Mouse (Mus musculus) heart, adult 2 months (tissue): ENCODE measurements around the gene Pla2g4c. TPM values are rescaled to one million over a fixed set of nuclear protein-coding genes. Genes with fewer than 3 reads are reported as not detected.
A peak's percentile ranks its signal among the peaks of the same experiment; 100 is the strongest.

ENCODE experiments used
- DNase-seq, 2 experiments: peaks; one replicate each; pipeline ENCODE4 v3.0.0; 2021
- H3K27ac ChIP-seq: fragments of 200-600 bp; 2 replicates; pipeline ENCODE4 v1.8.1; 2022
- H3K27me3 ChIP-seq: fragments of 200-500 bp; 2 replicates; pipeline ENCODE4 v1.6.1; 2012; ENCODE audit warnings: mild to moderate bottlenecking, low read length, inconsistent platforms, mixed read lengths; ENCODE audit not compliant: control insufficient read depth, insufficient read depth
- H3K36me3 ChIP-seq: fragments of 200-500 bp; 2 replicates; pipeline ENCODE4 v1.6.1; 2012; ENCODE audit warnings: low read length, inconsistent platforms; ENCODE audit not compliant: control insufficient read depth, insufficient read depth
- H3K4me1 ChIP-seq: fragments of 200-500 bp; 2 replicates; pipeline ENCODE4 v1.6.1; 2011; ENCODE audit warnings: low read length; ENCODE audit not compliant: control insufficient read depth, insufficient read depth
- H3K4me3 ChIP-seq: fragments of 200-600 bp; 2 replicates; pipeline ENCODE4 v1.8.1; 2022
- H3K79me2 ChIP-seq: fragments of 200-500 bp; replicated peaks from 2 replicates; pipeline ENCODE4 v1.6.1; 2012; ENCODE audit warnings: mild to moderate bottlenecking, inconsistent platforms, low read length, moderate library complexity, mixed read lengths; ENCODE audit not compliant: control insufficient read depth, insufficient read depth
- H3K9ac ChIP-seq: fragments of 200-500 bp; 2 replicates; pipeline ENCODE4 v1.6.1; 2012; ENCODE audit warnings: low read depth, mild to moderate bottlenecking, control low read depth, inconsistent platforms, low read length, mixed read lengths
- CTCF ChIP-seq: fragments of 200-600 bp; IDR thresholded peaks from 2 replicates; pipeline ENCODE4 v1.8.1; 2022; ENCODE audit warnings: antibody characterized with exemption, mild to moderate bottlenecking, moderate library complexity
- EP300 ChIP-seq: fragments of 200-500 bp; IDR thresholded peaks from 2 replicates; pipeline ENCODE4 v1.6.1; 2011; ENCODE audit warnings: low read depth, low read length, control low read depth; ENCODE audit not compliant: insufficient read depth
- POLR2A ChIP-seq: fragments of 200-500 bp; IDR thresholded peaks from 2 replicates; pipeline ENCODE4 v1.6.1; 2011; ENCODE audit warnings: mild to moderate bottlenecking, low read depth, low read length, control low read depth; ENCODE audit not compliant: insufficient read depth
- WGBS: fragments of 180-500 bp; shearing (Covaris S2); methylation state at CpG from one replicate; pipeline ENCODE4 v1.1.7; 2018; 5-methylcytosine and 5-hydroxymethylcytosine counted together
- intact Hi-C: fragments of 180-260 bp; cut with DNase I; formaldehyde crosslinking; loops from one replicate; pipeline ENCODE4 v1.15.1; 2025
- polyA plus RNA-seq: library from polyadenylated mRNA; depleted of rRNA; stranded (reverse); fragments of >200 nt; gene quantifications from 2 replicates; pipeline ENCODE4 v1.2.3, GENCODE M21; 2012
- total RNA-seq, 2 experiments: library from RNA; stranded (reverse); gene quantifications; 2 replicates each; pipeline ENCODE4 v1.2.3; 2021

Pla2g4c gene
- total and polyA plus RNA-seq, 3 experiments: 0.04 TPM; not detected in 2

DNA sequence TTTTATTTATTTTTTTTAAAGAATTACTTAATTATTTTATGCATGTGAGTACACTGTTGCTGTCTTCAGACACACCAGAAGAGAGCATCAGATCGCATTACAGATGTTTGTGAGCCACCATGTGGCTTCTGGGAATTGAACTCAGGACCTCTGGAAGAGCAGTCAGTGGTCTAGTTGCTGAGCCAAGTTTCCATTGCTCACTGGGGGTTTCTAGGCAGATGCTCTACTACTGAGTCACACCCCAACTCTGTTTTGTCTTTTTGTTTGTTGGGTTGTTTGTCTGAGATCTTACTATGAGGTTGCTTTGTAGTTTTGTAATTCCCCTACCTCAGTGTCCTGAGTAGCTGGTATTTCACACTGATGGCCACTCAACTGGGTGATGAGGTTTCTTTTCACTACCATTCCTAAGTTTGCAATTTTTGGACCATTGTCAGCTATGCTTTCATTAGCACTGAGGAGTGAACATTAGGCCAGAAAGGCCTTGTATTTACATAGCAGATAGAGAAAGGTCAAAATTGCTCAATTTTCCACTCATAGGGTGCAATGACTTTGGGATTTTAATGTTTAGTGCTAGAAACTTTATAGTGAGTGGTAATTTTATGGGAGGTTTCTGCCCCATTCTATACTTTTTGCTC is 34.3 kb upstream of the Pla2g4c start:
- intact Hi-C loops: no loop called here
- H3K36me3 ChIP-seq: no peaks in the 10 kb centered on the region

DNA sequence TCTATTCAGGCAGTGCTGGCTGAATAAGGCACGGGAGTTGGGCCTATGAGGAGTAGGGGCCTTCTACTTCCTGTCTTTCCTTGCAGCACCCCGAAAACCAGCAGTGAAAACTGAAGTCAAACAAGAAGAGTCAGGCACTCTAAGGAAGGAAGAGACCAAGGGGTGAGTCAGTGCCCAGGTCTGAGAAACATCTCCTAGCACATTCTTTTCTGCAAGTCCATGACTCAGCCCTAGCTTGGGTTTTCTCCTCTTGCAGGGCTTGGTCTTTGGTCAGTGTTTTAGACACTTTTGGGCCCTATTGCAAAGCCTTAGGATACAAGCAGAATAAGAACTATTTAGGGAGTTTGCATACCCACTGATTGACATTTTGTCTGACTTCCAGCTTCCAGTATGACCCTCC is 33.1 kb upstream of the Pla2g4c start:
- H3K27ac ChIP-seq: no peak overlapping the region
- no peak for DNase-seq
- H3K4me3 ChIP-seq: no peak overlapping the region
- no peaks in the 10 kb centered on the region for H3K27me3 ChIP-seq
- no peaks in the 10 kb centered on the region for H3K4me1 ChIP-seq
- H3K36me3 ChIP-seq: no peaks in the 10 kb centered on the region
- no peak overlapping the region for H3K9ac ChIP-seq
- no peaks in the 10 kb centered on the region for H3K79me2 ChIP-seq
- intact Hi-C loops: no loop called here
- TF ChIP-seq CTCF: no peak
- WGBS: 87% methylated on average over 2 of the region's 2 CpGs

More for the DNA sequence above, 34.3 kb upstream of the Pla2g4c start:
- TF ChIP-seq EP300: no peak
- TF ChIP-seq CTCF: no peak
- TF ChIP-seq POLR2A: no peak
- H3K4me1 ChIP-seq: no peaks in the 10 kb centered on the region
- no peaks in the 10 kb centered on the region for H3K27me3 ChIP-seq
- H3K79me2 ChIP-seq: no peaks in the 10 kb centered on the region
- no peak overlapping the region for H3K4me3 ChIP-seq
- H3K9ac ChIP-seq: no peak overlapping the region
- WGBS: 81% methylated on average over 1 of the region's 1 CpGs
- no peak overlapping the region for H3K27ac ChIP-seq
- DNase-seq: no peak

GRCm38 (mm10) chr7:13293878-13294855 is 30.3 kb upstream of the Pla2g4c start:
- WGBS: 69% methylated on average over 11 of the region's 11 CpGs
- no peaks in the 10 kb centered on the region for H3K36me3 ChIP-seq

DNA sequence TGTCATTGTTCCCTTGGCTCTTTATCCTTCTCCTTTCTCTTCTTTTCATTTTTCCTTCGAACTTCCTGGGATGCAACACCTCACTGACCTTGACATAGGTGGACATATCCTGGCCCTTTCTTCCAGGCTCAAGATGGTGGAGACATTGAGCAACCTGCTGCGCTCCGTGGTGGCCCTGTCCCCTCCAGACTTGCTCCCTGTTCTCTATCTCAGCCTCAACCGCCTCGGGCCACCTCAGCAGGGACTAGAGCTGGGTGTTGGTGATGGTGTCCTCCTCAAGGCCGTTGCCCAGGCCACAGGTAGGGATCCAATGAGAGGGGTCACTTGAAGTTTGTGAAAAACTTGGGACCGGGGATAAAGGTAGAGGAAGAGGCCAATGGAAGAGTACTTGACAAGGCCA is 29.2 kb upstream of the Pla2g4c start:
- TF ChIP-seq EP300 (no peak), POLR2A (no peak), CTCF (no peak)
- intact Hi-C loops: no loop called here
- no peak overlapping the region for H3K27ac ChIP-seq
- H3K79me2 ChIP-seq: no peaks in the 10 kb centered on the region
- no peaks in the 10 kb centered on the region for H3K27me3 ChIP-seq
- no peaks in the 10 kb centered on the region for H3K36me3 ChIP-seq
- no peak overlapping the region for H3K4me3 ChIP-seq
- H3K4me1 ChIP-seq: no peaks in the 10 kb centered on the region
- 97% methylated on average over 7 of the region's 7 CpGs for WGBS
- no peak for DNase-seq
- H3K9ac ChIP-seq: no peak overlapping the region

More at GRCm38 (mm10) chr7:13293878-13294855, 30.3 kb upstream of the Pla2g4c start:
- Histone ChIP-seq H3K79me2 (no peaks in the 10 kb centered on the region), H3K27me3 (no peaks in the 10 kb centered on the region), H3K9ac (no peak overlapping the region), H3K27ac (no peak overlapping the region), H3K4me1 (no peaks in the 10 kb centered on the region), H3K4me3 (no peak overlapping the region)
- DNase-seq: peak in 1 of 2 experiments; percentile 15
- intact Hi-C loops: no loop called here
- TF ChIP-seq CTCF (no peak), POLR2A (no peak), EP300 (no peak)

DNA sequence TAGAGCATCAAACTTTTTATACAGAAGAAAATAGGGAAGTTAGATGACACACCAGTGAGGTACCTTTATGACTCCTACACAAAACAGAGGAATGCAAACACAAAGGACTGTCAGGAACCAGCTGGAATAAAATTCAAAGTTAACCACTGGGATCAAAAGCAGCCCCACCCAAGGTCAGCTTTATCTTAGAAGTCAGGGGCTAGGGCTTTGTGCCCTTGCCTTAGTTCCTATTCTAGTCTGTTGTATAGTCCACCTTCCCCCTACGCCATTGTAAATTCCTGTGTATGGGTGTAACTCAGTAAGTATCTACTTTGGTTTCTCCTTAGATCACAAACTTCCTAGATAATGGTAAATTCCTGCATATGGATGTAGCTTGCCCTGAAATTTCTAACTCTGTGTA is 26.8 kb upstream of the Pla2g4c start:
- intact Hi-C loops: no loop called here
- Histone ChIP-seq H3K27me3 (no peaks in the 10 kb centered on the region), H3K27ac (no peak overlapping the region), H3K9ac (no peak overlapping the region), H3K4me1 (no peaks in the 10 kb centered on the region), H3K79me2 (no peaks in the 10 kb centered on the region), H3K4me3 (no peak overlapping the region), H3K36me3 (no peaks in the 10 kb centered on the region)
- DNase-seq: no peak
- TF ChIP-seq CTCF (no peak), EP300 (no peak), POLR2A (no peak)
- WGBS: 82% methylated on average over 1 of the region's 1 CpGs

GRCm38 (mm10) chr7:13298821-13299220 is 25.6 kb upstream of the Pla2g4c start:
- DNase-seq: no peak
- TF ChIP-seq POLR2A (no peak), CTCF (no peak), EP300 (no peak)
- Histone ChIP-seq H3K4me1 (no peaks in the 10 kb centered on the region), H3K36me3 (no peaks in the 10 kb centered on the region), H3K27ac (no peak overlapping the region), H3K9ac (no peak overlapping the region), H3K4me3 (no peak overlapping the region), H3K27me3 (no peaks in the 10 kb centered on the region), H3K79me2 (no peaks in the 10 kb centered on the region)
- intact Hi-C loops: no loop called here
- 95% methylated on average over 5 of the region's 5 CpGs for WGBS
